Mouse (Mus musculus): Measurements from ENCODE around the gene Nell2. TPM values are rescaled to one million over a fixed set of nuclear protein-coding genes. Genes with fewer than 3 reads are reported as not detected.

The Nell2 gene
- polyA plus RNA-seq, 2 experiments: 16.2 to 17.5 TPM

GRCm38 (mm10) chr15:95047486-95047885, 480.9 kb downstream of the Nell2 start:
- H3K27me3 ChIP-seq (ENCODE audit: control insufficient read depth, insufficient read depth, low read length): no peaks in the 10 kb centered on the region
- no peaks in the 10 kb centered on the region for H3K36me3 ChIP-seq (ENCODE audit: control insufficient read depth, insufficient read depth, low read length)
- no peak for TF ChIP-seq POLR2A (IDR thresholded peaks at IDR 0.05; ENCODE audit: borderline replicate concordance, extremely low read depth, insufficient read depth, insufficient read length)
- H3K4me1 ChIP-seq (ENCODE audit: control insufficient read depth, insufficient read depth, low read length): no peaks in the 10 kb centered on the region
- no peak overlapping the region for H3K4me3 ChIP-seq (replicated peaks; ENCODE audit: low read length)
- 72% methylated on average over 2 of the region's 2 CpGs for WGBS
- ATAC-seq (ENCODE audit: low FRiP score, low read depth) (no peak), DNase-seq (ENCODE audit: low spot score) (no peak)
- H3K27ac ChIP-seq (replicated peaks; ENCODE audit: low read depth, low read length): no peak overlapping the region
- no peaks in the 10 kb centered on the region for H3K9me3 ChIP-seq (ENCODE audit: control insufficient read depth, low read length)
- H3K9ac ChIP-seq (ENCODE audit: low read depth, low read length, severe bottlenecking): no peak overlapping the region
- no peak overlapping the region for H3K4me2 ChIP-seq (replicated peaks; ENCODE audit: low read depth, low read length, severe bottlenecking)

GRCm38 (mm10) chr15:95044011-95044410, 484.3 kb downstream of the Nell2 start:
- Histone ChIP-seq H3K4me2 (replicated peaks; ENCODE audit: low read depth, low read length, severe bottlenecking) (no peak overlapping the region), H3K36me3 (ENCODE audit: control insufficient read depth, insufficient read depth, low read length) (no peaks in the 10 kb centered on the region), H3K4me1 (ENCODE audit: control insufficient read depth, insufficient read depth, low read length) (no peaks in the 10 kb centered on the region), H3K4me3 (replicated peaks; ENCODE audit: low read length) (no peak overlapping the region), H3K9me3 (ENCODE audit: control insufficient read depth, low read length) (no peaks in the 10 kb centered on the region), H3K9ac (ENCODE audit: low read depth, low read length, severe bottlenecking) (no peak overlapping the region), H3K27me3 (ENCODE audit: control insufficient read depth, insufficient read depth, low read length) (no peaks in the 10 kb centered on the region), H3K27ac (replicated peaks; ENCODE audit: low read depth, low read length) (no peak overlapping the region)
- ATAC-seq (ENCODE audit: low FRiP score, low read depth) (no peak), DNase-seq (ENCODE audit: low spot score) (no peak)
- no peak for TF ChIP-seq POLR2A (IDR thresholded peaks at IDR 0.05; ENCODE audit: borderline replicate concordance, extremely low read depth, insufficient read depth, insufficient read length)
- WGBS: 82% methylated on average over 8 of the region's 8 CpGs

- 82% methylated on average over 9 of the region's 9 CpGs for WGBS
- Histone ChIP-seq H3K4me3 (replicated peaks; ENCODE audit: low read length) (no peak overlapping the region), H3K4me1 (ENCODE audit: control insufficient read depth, insufficient read depth, low read length) (no peaks in the 10 kb centered on the region), H3K36me3 (ENCODE audit: control insufficient read depth, insufficient read depth, low read length) (no peaks in the 10 kb centered on the region), H3K9ac (ENCODE audit: low read depth, low read length, severe bottlenecking) (no peak overlapping the region), H3K9me3 (ENCODE audit: control insufficient read depth, low read length) (no peaks in the 10 kb centered on the region), H3K27me3 (ENCODE audit: control insufficient read depth, insufficient read depth, low read length) (no peaks in the 10 kb centered on the region), H3K27ac (replicated peaks; ENCODE audit: low read depth, low read length) (no peak overlapping the region), H3K4me2 (replicated peaks; ENCODE audit: low read depth, low read length, severe bottlenecking) (no peak overlapping the region)
- no peak for TF ChIP-seq POLR2A (IDR thresholded peaks at IDR 0.05; ENCODE audit: borderline replicate concordance, extremely low read depth, insufficient read depth, insufficient read length)
- ATAC-seq (ENCODE audit: low FRiP score, low read depth) (no peak), DNase-seq (ENCODE audit: low spot score) (no peak)
These were observed 485.9 kb downstream of the Nell2 start for GRCm38 (mm10) chr15:95042437-95042836.

- H3K4me2 ChIP-seq (replicated peaks; ENCODE audit: low read depth, low read length, severe bottlenecking): no peak overlapping the region
- no peaks in the 10 kb centered on the region for H3K4me1 ChIP-seq (ENCODE audit: control insufficient read depth, insufficient read depth, low read length)
- no peaks in the 10 kb centered on the region for H3K9me3 ChIP-seq (ENCODE audit: control insufficient read depth, low read length)
- no peak for DNase-seq (ENCODE audit: low spot score)
- H3K27me3 ChIP-seq (ENCODE audit: control insufficient read depth, insufficient read depth, low read length): no peaks in the 10 kb centered on the region
- WGBS: 70% methylated on average over 5 of the region's 5 CpGs
- no peaks in the 10 kb centered on the region for H3K36me3 ChIP-seq (ENCODE audit: control insufficient read depth, insufficient read depth, low read length)
- H3K9ac ChIP-seq (ENCODE audit: low read depth, low read length, severe bottlenecking): no peak overlapping the region
- H3K27ac ChIP-seq (replicated peaks; ENCODE audit: low read depth, low read length): no peak overlapping the region
- H3K4me3 ChIP-seq (replicated peaks; ENCODE audit: low read length): no peak overlapping the region
- no peak for ATAC-seq (ENCODE audit: low FRiP score, low read depth)
- TF ChIP-seq POLR2A (IDR thresholded peaks at IDR 0.05; ENCODE audit: borderline replicate concordance, extremely low read depth, insufficient read depth, insufficient read length): no peak
These were observed 498.9 kb downstream of the Nell2 start for GRCm38 (mm10) chr15:95029487-95029875.

- Histone ChIP-seq H3K27me3 (ENCODE audit: control insufficient read depth, insufficient read depth, low read length) (no peaks in the 10 kb centered on the region), H3K9ac (ENCODE audit: low read depth, low read length, severe bottlenecking) (no peak overlapping the region), H3K9me3 (ENCODE audit: control insufficient read depth, low read length) (no peaks in the 10 kb centered on the region), H3K4me1 (ENCODE audit: control insufficient read depth, insufficient read depth, low read length) (no peaks in the 10 kb centered on the region), H3K36me3 (ENCODE audit: control insufficient read depth, insufficient read depth, low read length) (no peaks in the 10 kb centered on the region), H3K4me3 (replicated peaks; ENCODE audit: low read length) (no peak overlapping the region), H3K4me2 (replicated peaks; ENCODE audit: low read depth, low read length, severe bottlenecking) (no peak overlapping the region), H3K27ac (replicated peaks; ENCODE audit: low read depth, low read length) (no peak overlapping the region)
- TF ChIP-seq POLR2A (IDR thresholded peaks at IDR 0.05; ENCODE audit: borderline replicate concordance, extremely low read depth, insufficient read depth, insufficient read length): no peak
- ATAC-seq (ENCODE audit: low FRiP score, low read depth) (no peak), DNase-seq (ENCODE audit: low spot score) (no peak)
- 90% methylated on average over 13 of the region's 13 CpGs for WGBS
These were observed 499.4 kb downstream of the Nell2 start for GRCm38 (mm10) chr15:95028862-95029486.

Other genes with a start within 250 kb of the Nell2 start
- gene Dbx2, start 127.4 kb upstream of the Nell2 start, polyA plus RNA-seq (2012; rRNA removed): 3.8 and 6.6 TPM in 2 replicates
- gene Dbx2, start 127.4 kb upstream of the Nell2 start, polyA plus RNA-seq (2014; fragmentation: Nextera tagmentation; extraction: Ambion mirVana): 8.6 and 11.6 TPM in 2 replicates